Mouse (Mus musculus): ENCODE data around the gene Adcy5. TPM values are rescaled to one million over a fixed set of nuclear protein-coding genes. Genes with fewer than 3 reads are reported as not detected.

Adcy5 gene
- total and polyA plus RNA-seq, 2 experiments = 0.46 to 1.6 TPM

GRCm38 (mm10) chr16:35282456-35282855 is 127.8 kb downstream of the Adcy5 start:
- WGBS = 85% methylated on average over 2 of the region's 2 CpGs
- no peak overlapping the region for H3K27ac ChIP-seq (replicated peaks; ENCODE audit: insufficient read depth, low read depth, low read length)
- H3K4me1 ChIP-seq (ENCODE audit: control insufficient read depth, insufficient read depth, low read length) = no peaks in the 10 kb centered on the region
- no peak overlapping the region for H3K9ac ChIP-seq (ENCODE audit: low read depth, low read length)
- no peaks in the 10 kb centered on the region for H3K79me2 ChIP-seq (ENCODE audit: control insufficient read depth, insufficient read depth, low read length)
- DNase-seq (ENCODE audit: extremely low read depth, low read depth, low spot score) = no peak
- TF ChIP-seq CTCF (IDR thresholded peaks at IDR 0.05; ENCODE audit: low read depth, low read length) (no peak), POLR2A (IDR thresholded peaks at IDR 0.05; ENCODE audit: extremely low read depth, insufficient read depth, low read length) (no peak)
- no peaks in the 10 kb centered on the region for H3K36me3 ChIP-seq (ENCODE audit: control insufficient read depth, insufficient read depth, low read length)
- H3K27me3 ChIP-seq (ENCODE audit: control insufficient read depth, insufficient read depth, low read length) = no peaks in the 10 kb centered on the region
- no peak overlapping the region for H3K4me3 ChIP-seq (ENCODE audit: insufficient read depth, low read depth, low read length)

GRCm38 (mm10) chr16:35285821-35286220 is 131.1 kb downstream of the Adcy5 start:
- Histone ChIP-seq H3K9ac (ENCODE audit: low read depth, low read length) (no peak overlapping the region), H3K4me3 (ENCODE audit: insufficient read depth, low read depth, low read length) (no peak overlapping the region), H3K36me3 (ENCODE audit: control insufficient read depth, insufficient read depth, low read length) (no peaks in the 10 kb centered on the region), H3K27me3 (ENCODE audit: control insufficient read depth, insufficient read depth, low read length) (no peaks in the 10 kb centered on the region), H3K79me2 (ENCODE audit: control insufficient read depth, insufficient read depth, low read length) (no peaks in the 10 kb centered on the region), H3K27ac (replicated peaks; ENCODE audit: insufficient read depth, low read depth, low read length) (no peak overlapping the region), H3K4me1 (ENCODE audit: control insufficient read depth, insufficient read depth, low read length) (no peaks in the 10 kb centered on the region)
- DNase-seq (ENCODE audit: extremely low read depth, low read depth, low spot score) = no peak
- TF ChIP-seq CTCF (IDR thresholded peaks at IDR 0.05; ENCODE audit: low read depth, low read length) (no peak), POLR2A (IDR thresholded peaks at IDR 0.05; ENCODE audit: extremely low read depth, insufficient read depth, low read length) (no peak)
- 69% methylated on average over 9 of the region's 9 CpGs for WGBS

GRCm38 (mm10) chr16:35287244-35287643 is 132.6 kb downstream of the Adcy5 start:
- no peak for TF ChIP-seq CTCF (IDR thresholded peaks at IDR 0.05; ENCODE audit: low read depth, low read length)
- 89% methylated on average over 5 of the region's 5 CpGs for WGBS

GRCm38 (mm10) chr16:35297786-35298185 is 143.1 kb downstream of the Adcy5 start:
- Histone ChIP-seq H3K4me3 (ENCODE audit: insufficient read depth, low read depth, low read length) (no peak overlapping the region), H3K27me3 (ENCODE audit: control insufficient read depth, insufficient read depth, low read length) (no peaks in the 10 kb centered on the region), H3K9ac (ENCODE audit: low read depth, low read length) (no peak overlapping the region), H3K79me2 (ENCODE audit: control insufficient read depth, insufficient read depth, low read length) (no peaks in the 10 kb centered on the region), H3K27ac (replicated peaks; ENCODE audit: insufficient read depth, low read depth, low read length) (no peak overlapping the region), H3K36me3 (ENCODE audit: control insufficient read depth, insufficient read depth, low read length) (no peaks in the 10 kb centered on the region), H3K4me1 (ENCODE audit: control insufficient read depth, insufficient read depth, low read length) (no peaks in the 10 kb centered on the region)
- 77% methylated on average over 5 of the region's 5 CpGs for WGBS
- no peak for TF ChIP-seq POLR2A (IDR thresholded peaks at IDR 0.05; ENCODE audit: extremely low read depth, insufficient read depth, low read length)
- no peak for DNase-seq (ENCODE audit: extremely low read depth, low read depth, low spot score)

More at GRCm38 (mm10) chr16:35287244-35287643, 132.6 kb downstream of the Adcy5 start:
- Histone ChIP-seq H3K36me3 (ENCODE audit: control insufficient read depth, insufficient read depth, low read length) (no peaks in the 10 kb centered on the region), H3K27me3 (ENCODE audit: control insufficient read depth, insufficient read depth, low read length) (no peaks in the 10 kb centered on the region), H3K9ac (ENCODE audit: low read depth, low read length) (no peak overlapping the region), H3K79me2 (ENCODE audit: control insufficient read depth, insufficient read depth, low read length) (no peaks in the 10 kb centered on the region), H3K4me1 (ENCODE audit: control insufficient read depth, insufficient read depth, low read length) (no peaks in the 10 kb centered on the region), H3K4me3 (ENCODE audit: insufficient read depth, low read depth, low read length) (no peak overlapping the region), H3K27ac (replicated peaks; ENCODE audit: insufficient read depth, low read depth, low read length) (no peak overlapping the region)
- no peak for DNase-seq (ENCODE audit: extremely low read depth, low read depth, low spot score)

DNA sequence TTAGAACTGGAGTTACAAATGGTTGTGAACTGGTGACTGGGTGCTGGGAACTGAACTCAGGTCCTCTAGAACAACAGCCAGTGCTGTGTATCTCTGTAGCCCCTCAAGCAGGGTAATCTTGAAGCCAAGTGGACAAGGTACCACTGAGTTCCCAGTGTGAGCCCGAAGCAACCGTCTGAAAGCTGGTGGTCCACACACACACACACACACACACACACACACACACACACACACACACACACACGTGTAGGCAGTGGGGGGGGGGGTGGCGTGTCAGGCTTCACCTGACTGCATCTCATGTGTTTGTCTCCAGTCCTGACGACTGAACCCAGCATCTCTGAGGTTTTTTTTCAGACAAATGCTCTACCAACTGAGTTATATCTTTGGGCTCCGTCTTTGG is 145.5 kb downstream of the Adcy5 start:
- no peaks in the 10 kb centered on the region for H3K4me1 ChIP-seq (ENCODE audit: control insufficient read depth, insufficient read depth, low read length)
- H3K36me3 ChIP-seq (ENCODE audit: control insufficient read depth, insufficient read depth, low read length) = no peaks in the 10 kb centered on the region
- no peak overlapping the region for H3K9ac ChIP-seq (ENCODE audit: low read depth, low read length)
- no peak for DNase-seq (ENCODE audit: extremely low read depth, low read depth, low spot score)
- no peaks in the 10 kb centered on the region for H3K79me2 ChIP-seq (ENCODE audit: control insufficient read depth, insufficient read depth, low read length)
- WGBS = 91% methylated on average over 6 of the region's 6 CpGs
- H3K27ac ChIP-seq (replicated peaks; ENCODE audit: insufficient read depth, low read depth, low read length) = no peak overlapping the region
- no peaks in the 10 kb centered on the region for H3K27me3 ChIP-seq (ENCODE audit: control insufficient read depth, insufficient read depth, low read length)
- TF ChIP-seq POLR2A (IDR thresholded peaks at IDR 0.05; ENCODE audit: extremely low read depth, insufficient read depth, low read length) = no peak
- TF ChIP-seq CTCF (IDR thresholded peaks at IDR 0.05; ENCODE audit: low read depth, low read length) = no peak
- H3K4me3 ChIP-seq (ENCODE audit: insufficient read depth, low read depth, low read length) = no peak overlapping the region

DNA sequence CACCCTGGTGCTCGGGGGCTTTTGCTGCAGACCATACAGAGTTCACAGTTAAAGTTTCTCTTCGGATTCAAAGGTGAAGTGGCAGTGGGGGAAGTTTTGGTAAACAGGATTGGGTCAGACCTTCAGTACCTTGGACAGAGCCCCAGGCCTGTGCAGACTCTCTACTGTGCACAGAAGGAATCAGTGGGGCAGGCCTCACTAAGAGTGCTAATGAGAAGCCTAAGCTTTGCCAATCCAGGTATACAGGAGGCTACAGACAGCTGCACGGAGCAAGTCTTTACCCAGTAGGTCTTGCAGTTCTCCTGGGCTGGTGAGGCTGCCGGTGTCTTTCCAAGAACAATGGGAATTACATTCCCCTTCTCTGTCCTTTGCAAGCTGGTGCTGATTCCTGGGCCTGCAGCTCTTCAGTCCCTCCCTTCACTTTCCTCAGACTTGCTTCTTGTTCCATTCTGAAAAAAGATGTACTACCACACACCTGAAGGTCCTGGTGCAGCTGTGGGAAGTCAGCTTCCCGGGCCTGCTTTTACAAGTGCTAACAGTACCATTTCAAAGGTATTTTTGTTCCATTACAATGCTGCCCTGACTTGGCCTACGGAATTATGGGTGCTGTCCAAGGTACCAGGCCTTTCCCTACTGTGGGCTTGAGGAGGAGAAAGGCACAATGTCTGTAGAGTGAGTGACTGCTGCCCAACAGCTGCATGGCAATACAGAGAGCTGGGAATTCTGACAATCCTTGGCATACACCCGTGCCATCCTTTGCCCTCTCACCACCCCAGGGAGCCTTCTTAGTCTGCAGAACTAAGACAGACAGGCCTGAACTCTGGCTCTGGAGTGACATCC is 148.0 kb downstream of the Adcy5 start:
- H3K9ac ChIP-seq (ENCODE audit: low read depth, low read length) = no peak overlapping the region
- DNase-seq (ENCODE audit: extremely low read depth, low read depth, low spot score) = no peak
- TF ChIP-seq POLR2A (IDR thresholded peaks at IDR 0.05; ENCODE audit: extremely low read depth, insufficient read depth, low read length) (no peak), CTCF (IDR thresholded peaks at IDR 0.05; ENCODE audit: low read depth, low read length) (no peak)
- H3K4me1 ChIP-seq (ENCODE audit: control insufficient read depth, insufficient read depth, low read length) = no peaks in the 10 kb centered on the region
- no peaks in the 10 kb centered on the region for H3K36me3 ChIP-seq (ENCODE audit: control insufficient read depth, insufficient read depth, low read length)
- H3K79me2 ChIP-seq (ENCODE audit: control insufficient read depth, insufficient read depth, low read length) = no peaks in the 10 kb centered on the region
- no peak overlapping the region for H3K4me3 ChIP-seq (ENCODE audit: insufficient read depth, low read depth, low read length)
- H3K27me3 ChIP-seq (ENCODE audit: control insufficient read depth, insufficient read depth, low read length) = no peaks in the 10 kb centered on the region
- 59% methylated on average over 7 of the region's 7 CpGs for WGBS
- no peak overlapping the region for H3K27ac ChIP-seq (replicated peaks; ENCODE audit: insufficient read depth, low read depth, low read length)

All from liver, adult 2 months (tissue).